Mouse (Mus musculus): ENCODE measurements around the gene Egflam.

DNA sequence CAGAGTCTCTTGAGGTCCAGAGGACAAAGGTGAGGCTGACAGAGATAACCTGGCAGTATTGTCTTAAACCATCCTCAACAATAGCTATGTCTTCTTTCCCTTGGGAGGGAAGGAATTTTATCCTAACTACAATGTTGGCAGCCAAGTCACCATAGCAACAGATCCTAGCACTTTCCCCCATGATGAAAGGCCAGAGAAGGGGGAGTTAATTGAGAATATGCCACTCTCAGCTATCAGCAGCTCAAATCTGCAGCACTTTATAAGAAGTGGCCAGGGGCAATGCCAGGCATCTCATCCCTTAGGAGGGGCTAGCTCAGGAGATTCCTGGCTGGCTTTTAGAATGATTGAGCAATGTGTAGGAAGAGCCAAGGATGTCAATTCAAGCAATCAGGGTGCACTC, 105.3 kb downstream of the Egflam start:
- TF ChIP-seq CTCF (IDR thresholded peaks at IDR 0.05; ENCODE audit: borderline replicate concordance, extremely low read depth, insufficient read depth, insufficient read length) (no peak), POLR2A (IDR thresholded peaks at IDR 0.05; ENCODE audit: borderline replicate concordance, extremely low read depth, insufficient read depth, insufficient read length, poor library complexity, severe bottlenecking) (no peak)

Data from brain, embryonic 14.5 days (tissue).